Mouse (Mus musculus) frontal cortex, postnatal 36 days (tissue): ENCODE results near the gene Shank3.

ENCODE experiments used
- DNase-seq, 2 experiments: peaks; one replicate each; pipeline ENCODE4 v3.0.0; 2022; ENCODE audit warnings: low spot score in 2 of 2

The Shank3 gene

DNA sequence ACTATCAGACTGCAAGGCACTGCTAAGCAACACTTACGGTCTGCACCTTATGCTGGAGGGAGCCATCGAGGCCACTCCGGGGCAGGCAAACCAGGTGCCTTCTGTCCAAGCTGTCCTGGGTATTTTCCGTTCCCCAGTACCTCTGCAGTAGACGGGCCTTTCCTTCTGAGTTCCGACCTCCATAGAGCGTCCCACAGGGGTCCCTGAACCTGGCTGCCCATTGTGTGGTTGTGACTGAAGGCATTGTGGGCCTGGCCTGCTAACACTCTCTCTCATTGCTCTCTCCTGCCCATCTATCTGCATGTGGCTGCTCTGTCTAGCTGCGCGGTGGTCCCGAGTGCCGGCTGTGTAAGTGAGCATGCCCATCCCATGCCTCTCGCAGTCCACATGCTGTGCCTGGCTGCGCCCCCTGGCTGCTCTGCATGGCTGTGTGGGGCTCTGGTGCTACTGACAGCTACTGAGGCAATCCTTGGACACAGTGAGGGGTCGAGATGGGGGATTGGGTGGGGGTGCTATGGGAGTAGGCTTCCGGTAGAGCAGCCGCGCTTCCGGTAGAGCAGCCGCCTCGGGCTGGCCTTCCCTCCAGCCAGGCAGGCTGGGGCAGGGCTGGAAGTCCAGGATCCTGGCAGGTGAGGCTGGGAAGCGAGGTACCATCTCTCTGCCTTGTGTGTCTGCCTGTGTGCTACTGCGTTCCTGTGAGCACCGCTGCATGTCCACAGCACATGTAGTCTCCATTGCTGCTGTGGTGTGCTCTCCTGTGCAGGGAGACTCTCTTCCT is 57.2 kb downstream of the Shank3 start:
- DNase-seq = no peak

DNA sequence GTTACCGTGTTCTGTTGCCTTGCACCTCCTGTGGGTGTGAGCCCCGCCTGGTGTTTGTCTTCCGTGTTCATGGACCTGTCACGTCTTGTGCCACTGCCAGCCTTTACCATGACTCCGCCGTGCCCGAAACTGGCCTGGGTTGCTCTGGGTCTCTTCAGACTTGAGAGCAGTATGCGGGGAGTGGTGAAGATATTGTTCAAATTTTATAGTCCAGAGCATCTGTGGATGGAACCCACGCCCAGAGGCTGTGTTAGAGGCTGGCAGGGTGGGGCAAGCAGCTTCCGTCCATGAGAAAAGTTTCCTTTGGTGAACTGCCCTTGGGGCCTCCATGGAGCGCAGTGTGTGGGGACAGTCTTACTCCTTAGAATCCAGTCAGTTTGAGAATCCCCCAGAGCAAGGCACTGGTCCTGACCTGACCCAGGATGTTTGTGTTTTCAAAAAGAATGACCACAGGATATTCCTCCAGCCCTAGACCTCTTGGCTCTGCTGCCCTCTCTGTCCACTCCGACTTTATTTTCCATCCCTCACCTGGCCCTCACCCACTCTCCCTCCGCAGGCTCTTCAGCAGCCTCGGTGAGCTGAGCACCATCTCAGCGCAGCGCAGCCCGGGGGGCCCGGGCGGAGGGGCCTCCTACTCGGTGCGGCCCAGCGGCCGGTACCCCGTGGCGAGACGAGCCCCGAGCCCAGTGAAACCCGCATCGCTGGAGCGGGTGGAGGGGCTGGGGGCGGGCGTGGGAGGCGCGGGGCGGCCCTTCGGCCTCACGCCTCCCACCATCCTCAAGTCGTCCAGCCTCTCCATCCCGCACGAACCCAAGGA is 58.0 kb downstream of the Shank3 start:
- no peak for DNase-seq

DNA sequence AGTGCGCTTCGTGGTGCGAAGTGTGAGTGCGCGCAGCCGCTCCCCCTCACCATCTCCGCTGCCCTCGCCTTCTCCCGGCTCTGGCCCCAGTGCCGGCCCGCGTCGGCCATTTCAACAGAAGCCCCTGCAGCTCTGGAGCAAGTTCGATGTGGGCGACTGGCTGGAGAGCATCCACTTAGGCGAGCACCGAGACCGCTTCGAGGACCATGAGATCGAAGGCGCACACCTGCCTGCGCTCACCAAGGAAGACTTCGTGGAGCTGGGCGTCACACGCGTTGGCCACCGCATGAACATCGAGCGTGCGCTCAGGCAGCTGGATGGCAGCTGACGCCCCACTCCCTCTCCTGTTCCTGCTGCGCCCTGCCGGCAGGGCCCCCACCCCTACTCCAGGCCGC is 58.6 kb downstream of the Shank3 start:
- DNase-seq = no peak

DNA sequence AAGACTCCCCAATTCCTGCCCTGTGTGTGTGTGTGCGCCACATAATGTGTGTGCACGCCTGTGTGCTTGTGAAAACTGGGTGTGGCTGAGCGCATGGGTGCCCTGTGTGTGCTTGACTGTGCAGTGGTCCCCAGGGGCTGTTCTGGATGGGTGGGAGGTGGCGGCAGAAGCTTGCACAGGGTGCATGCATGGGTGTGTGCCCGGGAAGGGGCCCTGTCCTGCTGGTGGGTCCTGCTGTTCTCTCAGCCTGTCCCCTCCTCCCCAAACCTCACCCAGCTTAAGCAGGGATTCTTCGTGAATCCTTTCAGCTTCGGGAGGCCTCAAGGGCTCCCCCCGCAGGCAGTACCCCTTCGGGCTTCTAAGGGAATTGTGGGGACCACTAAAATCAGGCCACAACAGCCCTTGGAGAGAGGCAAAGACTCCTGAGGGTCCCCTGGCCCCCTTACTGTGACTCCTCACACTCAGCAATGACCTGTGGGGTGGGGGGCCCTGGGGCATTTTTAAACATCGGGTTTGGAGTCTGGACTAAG is 59.8 kb downstream of the Shank3 start:
- no peak for DNase-seq

DNA sequence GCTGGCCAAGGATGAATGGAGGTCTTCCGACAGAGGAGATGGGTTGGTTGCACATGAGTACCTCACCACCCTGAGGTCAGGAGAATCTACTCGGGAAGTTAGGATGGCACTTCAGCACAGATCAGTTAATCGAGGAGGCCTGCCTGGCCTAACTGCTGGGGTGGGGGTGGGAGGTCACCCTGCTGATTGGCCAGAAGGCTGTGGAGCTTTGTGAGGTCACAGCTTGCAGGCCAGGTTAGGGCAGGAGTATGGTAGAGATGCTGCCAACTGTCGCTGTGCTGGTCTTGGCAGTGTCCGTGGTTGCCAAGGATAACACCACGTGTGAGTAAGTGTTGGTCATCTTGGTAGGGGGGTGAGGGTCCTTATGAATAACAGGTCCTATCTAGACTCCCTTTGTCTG is 68.7 kb downstream of the Shank3 start, which contains the start of gene Acr:
Gene Acr (plus strand): TSS at position 213 of the 400 bp plus-strand sequence.
- no peak for DNase-seq

DNA sequence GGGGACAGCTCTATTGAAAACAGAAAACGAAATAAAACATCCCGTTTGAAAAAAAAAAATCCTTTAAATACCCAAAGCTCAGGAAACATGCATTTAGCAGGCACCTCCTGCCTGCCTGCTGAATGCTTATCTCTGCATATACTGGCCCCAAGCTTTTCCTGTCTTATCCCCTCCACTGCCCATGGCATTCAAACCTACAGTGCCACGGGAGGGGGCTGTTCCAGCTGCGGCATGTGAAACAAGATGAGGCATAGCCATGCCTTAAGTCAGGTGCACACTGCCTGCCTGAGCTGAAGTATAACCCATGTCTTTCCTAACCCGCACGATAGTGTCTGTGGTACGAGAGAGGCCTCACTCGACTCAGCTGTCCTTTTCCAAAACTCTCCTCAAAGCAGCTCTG is 72.7 kb downstream of the Shank3 start:
- no peak for DNase-seq

DNA sequence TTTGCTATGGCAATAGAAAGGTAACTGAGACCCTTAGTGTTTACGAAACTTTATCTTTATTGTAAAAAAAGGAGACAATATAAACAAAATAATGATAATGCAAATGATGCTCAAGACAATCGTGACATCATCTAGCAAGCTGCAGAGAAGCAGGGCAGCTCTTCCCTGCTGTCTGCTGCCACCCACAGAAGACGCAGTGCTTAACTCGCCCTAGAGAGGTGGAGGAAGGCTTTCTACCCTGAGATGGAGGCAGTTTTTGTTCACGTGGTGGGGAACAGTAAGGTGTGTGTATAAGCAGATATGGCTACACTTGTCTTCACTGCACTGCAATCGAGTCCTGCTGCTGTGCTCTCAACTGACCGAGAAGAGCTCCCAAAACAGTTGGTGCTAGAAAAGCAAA is 83.1 kb downstream of the Shank3 start:
- DNase-seq = no peak

DNA sequence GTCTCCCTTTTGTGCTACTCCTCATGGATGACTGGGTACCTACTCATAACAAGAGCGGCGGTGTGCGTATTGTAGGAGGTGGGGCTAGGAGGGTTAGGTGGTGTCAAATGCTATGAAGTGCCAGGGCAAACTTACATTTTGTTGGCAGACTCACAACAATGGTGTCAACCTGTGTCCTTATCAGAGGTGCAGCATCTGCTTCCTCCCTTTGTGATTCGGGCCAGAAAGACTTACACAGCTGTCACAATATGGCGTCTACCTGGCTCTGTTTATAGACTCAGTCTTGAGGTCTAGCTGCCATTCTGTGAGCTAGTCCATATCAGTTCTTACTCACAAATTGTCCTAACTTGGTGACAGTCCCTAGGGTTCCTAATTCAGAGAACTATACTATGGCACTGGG is 85.7 kb downstream of the Shank3 start:
- no peak for DNase-seq

DNA sequence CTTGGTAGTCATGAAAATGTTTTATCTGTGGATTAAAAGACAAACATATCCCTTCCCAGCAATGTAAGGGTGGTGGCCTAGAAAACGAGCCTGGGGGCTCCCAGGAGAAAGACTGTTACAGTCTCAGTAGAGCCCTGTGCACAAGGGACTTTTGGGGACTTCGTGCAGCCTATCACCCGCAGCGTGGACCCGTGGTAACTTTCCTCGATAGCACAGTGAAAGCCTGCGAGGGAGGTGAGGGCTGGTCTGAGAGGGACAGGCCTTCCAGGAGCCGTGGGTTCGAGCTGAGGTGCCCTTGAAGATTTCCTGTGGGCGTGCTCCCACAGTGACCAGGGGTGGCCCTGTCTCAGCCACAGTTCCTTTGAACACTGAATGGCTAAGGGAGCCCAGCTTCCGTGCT is 86.2 kb downstream of the Shank3 start:
- no peak for DNase-seq

DNA sequence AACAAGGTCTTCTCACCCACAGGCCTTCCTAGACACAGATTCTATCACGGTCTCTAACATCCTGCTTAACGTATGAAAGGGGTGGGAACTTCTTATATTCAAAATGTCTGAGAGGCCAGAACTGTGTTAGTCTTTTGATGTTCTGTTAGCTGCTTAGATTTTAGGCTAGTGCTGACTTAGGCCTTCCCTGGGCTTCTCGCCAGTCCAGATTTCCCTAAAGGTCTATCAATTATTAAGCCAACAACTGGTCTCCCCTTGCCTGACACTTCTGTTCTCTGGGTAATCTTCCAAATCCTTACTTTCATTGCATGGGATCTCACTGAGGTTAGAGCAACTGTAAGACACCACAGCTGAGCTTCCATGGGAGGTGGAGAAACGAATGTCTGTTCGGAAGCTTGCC is 89.7 kb downstream of the Shank3 start:
- no peak for DNase-seq

DNA sequence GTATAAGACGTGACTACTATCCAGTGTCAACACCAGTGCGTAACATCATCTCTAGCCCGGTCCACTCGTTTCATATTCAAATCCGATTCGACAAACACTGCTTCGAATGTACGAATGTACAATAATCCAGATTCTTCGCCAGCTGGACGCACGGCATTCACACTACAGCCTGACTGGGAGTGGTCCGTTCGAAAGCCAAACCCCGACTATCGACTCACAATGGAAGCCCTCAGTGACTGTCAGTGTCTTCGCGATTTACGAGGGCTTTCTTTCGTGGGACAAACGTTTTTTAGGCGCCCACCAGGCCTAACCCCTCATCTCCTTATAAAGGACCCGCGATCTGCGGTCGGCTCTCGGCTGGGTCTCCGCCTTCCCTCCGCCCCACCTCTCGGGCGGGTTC is 91.9 kb downstream of the Shank3 start:
- DNase-seq = peak in 1 of 2 experiments; percentile 39

DNA sequence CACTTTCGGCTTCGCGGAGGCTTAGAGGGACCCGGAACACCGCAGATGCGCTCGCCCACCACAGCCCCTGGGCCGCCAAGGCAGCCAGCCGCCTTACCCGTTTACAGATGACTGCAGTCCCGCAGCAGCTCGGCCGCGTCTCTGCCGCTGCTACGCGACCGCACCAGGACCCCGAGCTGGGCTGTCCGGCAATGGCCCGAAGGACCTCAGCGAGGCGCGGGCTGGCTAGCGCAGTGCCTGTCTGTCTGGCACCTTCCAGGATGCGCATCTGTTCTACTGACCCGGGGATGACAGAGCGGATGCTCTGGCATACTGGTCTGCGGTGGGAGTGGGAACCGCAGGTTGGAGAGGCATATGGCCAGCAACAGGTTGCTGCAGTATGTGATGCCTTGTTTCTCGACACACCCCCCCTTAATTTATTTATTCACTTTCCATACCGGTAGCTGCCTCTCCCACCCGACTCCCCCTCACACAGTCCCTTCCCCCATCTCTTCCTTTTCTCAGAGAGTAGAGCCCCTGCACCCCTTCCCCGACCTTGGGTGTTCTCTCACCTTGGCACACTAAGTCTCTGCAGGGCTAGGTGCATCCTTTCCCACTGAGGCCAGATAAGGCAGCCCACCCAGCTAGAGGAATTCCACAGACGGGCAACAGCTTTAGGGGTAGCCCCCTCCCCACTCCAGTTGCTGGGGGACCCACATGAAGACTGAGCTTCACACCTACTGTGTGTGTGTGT is 92.5 kb downstream of the Shank3 start, which contains the start of gene Rabl2:
Gene Rabl2 (minus strand): TSS at position 201 of the 733 bp plus-strand sequence.
- peak; percentile 82 to 87 for DNase-seq

DNA sequence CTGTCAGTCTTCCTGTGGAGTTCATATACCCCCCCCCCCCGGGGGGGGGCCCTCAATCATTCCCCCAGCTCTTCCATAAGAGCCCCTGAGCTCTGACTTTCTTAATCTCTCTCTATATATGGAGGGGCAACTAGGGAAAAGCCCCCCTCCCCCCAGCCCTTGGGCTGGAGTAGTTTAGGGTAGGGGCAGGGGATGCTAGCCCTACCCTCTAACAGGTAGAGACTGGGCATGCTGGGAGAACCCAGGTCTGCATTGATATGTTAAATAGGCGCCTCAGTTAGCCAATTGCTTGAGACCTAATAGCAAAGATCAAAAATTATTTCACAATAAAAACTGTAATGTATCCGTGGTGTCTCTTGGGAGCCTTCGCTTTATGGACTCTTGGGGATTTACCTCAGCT is 93.1 kb downstream of the Shank3 start:
- no peak for DNase-seq

DNA sequence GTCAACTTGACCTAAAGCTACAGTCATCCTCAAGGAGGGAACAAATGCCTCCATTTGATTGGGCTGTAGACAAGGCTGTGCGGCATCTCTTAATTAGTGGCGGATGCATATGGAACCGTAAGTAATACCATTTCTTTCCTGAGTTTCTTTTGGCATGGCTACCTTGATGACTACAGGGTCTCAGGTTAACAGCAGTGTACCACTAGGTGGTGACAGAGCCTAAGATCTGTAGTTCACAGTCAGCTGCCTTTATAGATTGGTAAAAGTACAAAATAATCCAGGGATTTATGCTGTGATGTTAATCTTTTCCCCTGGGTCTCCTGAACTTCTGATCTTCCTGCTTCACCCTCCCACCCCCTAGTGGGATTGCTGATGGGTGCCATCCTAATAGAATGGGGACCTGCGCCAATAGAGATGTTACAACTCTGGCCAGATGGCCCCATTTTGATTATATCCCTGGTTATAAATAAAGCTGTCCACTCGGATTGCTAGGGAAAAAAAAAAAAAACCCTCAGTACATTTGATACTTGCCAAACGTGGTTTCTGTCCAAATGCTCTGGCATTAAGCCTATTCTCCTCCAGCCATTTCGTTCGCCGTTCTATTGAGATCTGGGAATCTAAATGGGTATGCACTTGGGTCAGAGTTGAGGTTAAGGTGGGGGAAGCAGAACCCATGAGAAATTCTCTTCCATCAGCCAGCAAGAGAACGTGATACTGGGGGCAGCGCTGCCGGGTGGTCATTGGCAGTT is 106.6 kb downstream of the Shank3 start:
- DNase-seq = no peak

DNA sequence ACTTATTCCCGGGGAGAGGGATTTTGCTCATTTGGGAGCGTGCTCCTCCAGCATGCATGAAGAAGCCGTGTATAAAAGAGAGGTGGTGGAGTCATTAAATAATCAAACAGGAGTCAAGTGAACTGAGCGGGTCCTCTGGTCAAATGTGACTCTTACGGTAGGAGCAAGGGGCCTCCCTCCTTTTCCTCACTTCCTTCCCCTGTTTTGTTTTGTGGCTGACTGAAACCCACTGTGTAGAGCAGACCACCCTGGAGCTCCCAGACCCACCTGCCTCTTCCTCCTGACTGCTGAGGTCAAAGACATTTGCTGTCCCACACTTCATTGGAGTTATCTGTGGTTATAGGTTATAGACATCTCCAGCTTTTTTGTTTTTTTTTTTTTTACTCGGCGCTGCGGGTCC is 108.1 kb downstream of the Shank3 start:
- DNase-seq = no peak

DNA sequence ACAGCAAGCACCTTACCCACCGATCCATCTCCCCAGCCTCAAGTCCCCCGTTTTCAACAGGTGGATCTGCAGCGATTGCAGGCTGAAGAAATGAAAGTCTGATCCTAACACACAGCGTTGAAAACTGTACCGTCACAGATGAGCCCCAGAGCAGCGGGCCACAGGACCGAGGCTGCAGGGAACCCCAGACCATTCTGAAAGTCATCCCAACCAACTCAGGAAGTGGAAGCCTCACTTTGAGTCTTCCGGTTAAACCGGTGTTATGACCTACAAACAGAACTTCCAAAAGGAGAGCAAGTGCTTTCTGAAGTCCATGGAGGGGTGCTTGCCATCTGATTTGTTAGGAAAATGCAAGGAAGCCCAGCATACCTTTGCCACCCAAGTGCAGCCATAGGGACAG is 108.5 kb downstream of the Shank3 start:
- no peak for DNase-seq
